Mouse (Mus musculus): ENCODE data around the gene Snapc3.
"Not testable (repeated sequence)": the region's sequence is repeated elsewhere in the genome, so short reads cannot be mapped to it uniquely, and the experiment has no call there.

Snapc3 gene

DNA sequence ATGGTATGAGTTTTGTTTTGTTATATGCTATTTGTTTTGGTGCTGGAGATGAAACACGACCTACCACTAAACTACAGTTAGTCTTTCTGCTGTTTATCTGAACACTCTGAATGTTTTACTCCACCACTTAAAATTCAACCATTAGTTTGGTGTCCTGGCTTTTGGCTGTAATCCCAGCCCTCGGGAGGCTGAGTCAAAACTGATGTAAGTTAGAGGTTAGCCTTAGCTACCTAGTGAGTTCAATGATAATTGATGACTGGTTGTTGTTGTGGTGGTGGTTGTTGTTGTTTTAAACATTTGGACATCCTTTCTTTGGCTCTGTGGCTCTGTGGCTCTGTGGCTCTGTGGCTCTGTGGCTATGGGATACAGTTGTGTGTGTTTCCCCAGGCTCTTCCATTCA lies 1.3 kb downstream of the Snapc3 start:
- no peak for DNase-seq

DNA sequence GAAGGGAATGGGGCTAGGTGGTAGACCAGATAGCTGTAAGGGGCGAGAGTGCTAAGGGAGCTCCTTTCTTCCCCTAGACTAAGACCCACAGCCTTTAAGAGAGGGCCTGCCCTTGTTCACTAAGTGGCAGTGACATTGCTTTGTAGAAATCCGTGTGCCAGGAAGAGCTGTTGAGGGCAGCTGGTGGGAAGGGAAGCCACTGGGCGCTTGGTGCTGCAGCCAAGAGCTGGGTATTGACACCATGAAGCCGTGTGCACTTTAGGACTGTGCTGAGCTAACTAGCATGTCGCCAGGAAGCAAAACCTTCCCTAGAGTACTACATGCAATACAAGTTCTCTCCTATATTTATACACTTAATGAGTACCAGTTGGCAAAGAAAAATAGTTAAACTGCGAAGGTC lies 6.1 kb downstream of the Snapc3 start:
- DNase-seq, result no peak

DNA sequence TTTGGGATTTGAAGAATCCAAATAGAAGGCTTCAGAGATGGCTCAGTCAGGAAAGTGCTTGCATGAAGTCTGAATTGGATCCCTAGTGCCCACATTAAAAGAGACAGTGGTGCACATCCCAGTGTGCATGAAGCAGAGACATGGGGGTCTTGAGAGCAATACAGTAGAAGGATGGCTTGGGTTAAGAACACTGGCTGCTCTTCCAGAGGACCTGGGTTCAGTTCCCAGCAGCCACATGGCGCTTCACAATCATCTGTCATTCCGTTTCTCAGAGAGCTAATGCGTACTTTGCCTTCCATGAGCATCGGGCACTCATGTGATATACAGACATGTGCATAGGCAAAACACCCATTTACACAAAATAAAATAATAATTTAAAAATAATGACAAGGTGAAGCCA lies 7.6 kb downstream of the Snapc3 start:
- DNase-seq, result no peak

DNA sequence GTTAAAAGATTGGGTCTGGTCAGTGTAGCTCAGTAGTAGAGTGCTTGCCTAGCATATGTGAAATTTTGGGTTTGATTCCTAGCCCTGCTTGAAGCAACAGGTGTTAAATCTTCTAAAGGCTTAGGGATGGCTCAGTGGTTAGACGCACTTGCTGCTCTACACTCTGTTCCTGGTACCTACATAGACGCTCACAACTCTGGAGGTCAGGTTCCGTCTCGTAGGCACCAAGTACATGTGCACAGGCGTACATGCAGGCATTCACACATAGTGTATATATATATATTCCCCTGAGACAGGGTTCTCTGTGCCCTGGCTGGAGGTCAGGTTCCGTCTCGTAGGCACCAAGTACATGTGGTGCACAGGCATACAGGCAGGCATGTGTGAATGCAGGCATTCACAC lies 9.6 kb downstream of the Snapc3 start:
- DNase-seq, result no peak

DNA sequence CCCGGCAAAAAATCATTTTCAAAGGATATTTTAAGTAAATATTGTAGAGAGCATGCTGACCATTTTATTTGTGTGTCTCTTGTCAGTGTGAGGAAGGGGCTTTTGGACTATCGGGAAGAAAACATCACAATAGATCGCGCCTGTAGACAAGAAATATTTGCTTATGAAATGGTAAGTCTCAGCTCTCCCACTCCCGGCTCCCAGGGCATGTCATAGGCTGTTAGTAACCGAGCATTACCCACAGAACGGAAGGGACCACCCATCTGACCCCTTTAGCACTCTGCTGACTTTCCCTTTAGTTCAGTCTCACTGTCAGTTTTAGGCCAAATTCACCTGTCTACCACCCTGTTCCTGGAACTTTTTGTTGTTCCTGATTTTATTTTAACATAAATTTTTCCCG lies 10.2 kb downstream of the Snapc3 start:
- no peak for DNase-seq

DNA sequence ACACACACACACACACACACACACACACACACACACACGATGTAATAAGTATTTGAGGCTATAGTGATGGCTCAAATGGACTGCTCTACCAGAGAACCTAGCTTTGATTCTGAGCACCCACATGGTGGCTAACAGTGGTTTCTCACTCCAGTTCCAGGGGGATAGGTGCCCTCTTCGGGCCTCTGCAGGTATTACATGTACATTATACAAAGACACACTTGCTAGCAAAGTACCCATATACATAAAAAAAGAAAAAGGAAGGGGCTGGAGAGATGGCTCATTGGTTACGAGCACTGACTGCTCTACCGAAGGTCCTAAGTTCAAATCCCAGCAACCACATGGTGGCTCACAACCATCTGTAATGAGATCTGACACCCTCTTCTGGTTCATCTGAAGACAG lies 11.3 kb downstream of the Snapc3 start:
- no peak for DNase-seq

DNA sequence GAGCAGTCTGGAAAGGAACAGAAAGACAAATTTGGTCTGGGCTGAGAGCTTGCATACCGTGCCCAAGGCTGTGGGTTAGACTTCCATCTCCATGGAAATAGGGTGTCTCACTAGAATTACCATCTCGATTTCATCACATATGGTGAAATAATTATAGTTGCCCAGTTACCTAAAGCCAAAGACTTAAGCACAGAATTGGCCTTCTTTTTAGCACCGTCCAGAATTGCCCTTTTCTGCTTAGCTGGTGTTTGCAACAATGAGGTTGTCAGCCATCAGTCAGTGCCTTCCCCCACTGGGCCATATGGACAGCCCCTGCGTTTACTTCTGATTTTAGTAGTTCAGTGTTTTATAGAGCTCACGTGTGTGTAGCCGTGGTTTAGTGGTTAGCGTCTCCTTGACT lies 14.4 kb downstream of the Snapc3 start:
- DNase-seq, result no peak

DNA sequence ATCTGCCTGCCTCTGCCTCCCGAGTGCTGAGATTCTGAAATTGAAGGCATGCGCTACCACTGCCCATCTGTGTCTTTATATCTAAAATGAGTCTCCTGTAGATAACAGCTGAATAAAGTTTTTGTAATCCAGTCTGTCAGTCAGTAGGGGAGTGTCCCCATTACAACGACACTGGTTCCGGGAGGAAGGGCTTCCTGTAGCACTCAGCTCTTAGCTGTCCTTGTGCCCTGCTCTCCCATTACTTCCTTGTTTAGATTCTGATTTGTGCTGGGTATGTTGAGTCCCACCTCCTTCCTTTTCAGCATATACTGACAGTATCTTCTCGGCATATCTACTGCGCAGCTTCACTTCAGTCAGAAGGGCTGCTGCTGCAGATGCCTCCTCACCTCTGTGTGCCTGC lies 15.4 kb downstream of the Snapc3 start:
- DNase-seq, result no peak

DNA sequence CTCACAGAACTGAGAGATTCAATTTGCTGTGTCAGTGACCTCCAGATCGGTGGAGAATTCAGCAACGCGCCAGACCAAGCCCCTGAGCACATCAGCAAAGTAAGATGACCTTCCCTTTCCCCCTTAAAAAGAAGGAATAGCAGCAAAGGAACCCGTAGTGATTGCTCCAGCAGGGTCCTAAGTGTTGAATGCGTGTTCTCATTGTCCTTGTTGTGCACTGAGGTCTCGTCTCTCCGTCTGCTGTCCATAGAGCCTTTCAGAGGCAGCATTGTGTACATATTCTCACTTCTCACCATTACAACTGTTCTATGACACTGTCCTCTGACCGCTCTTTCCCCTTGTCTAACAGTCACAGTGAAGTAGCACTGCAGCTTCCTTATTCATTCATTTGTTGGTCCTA lies 18.9 kb downstream of the Snapc3 start:
- DNase-seq, result no peak

DNA sequence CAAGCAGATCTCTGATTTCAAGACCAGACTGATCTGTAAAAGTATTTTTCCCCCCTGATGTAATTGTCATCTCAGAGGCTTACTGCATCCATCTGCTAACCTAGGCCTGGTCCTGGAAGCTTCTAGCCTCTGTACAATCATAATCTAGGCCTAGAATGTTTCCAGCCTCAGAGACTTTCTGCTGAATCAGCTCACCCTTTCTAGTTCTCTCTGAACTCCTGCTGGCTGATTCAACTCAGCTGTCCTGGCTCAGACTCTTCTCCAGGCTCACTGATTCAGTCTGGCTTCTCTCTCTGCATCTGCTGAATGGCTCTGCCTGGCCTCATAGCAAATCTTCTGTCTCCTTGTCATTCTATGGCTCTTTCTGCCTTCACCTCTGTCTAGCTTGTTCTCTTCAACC lies 20.6 kb downstream of the Snapc3 start:
- DNase-seq, result no peak

DNA sequence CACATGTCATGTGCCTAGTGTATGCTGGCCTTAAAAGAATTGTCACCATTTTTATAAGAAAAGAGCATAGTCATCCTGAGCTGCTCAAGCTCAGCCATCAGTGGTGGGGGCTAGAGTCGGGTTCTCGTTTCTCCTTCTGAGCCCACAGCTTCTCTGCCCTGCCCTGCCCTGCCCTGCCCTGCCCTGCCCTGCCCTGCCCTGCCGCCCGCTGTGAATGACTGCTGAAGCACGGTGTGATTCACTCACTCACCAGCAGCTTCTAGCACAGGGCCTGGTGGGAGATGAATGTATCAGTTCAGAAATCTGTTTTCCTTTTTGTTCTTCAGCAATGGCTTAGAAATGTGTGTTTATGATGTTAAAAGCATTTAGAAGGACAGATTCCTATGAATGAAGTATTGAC lies 21.5 kb downstream of the Snapc3 start:
- no peak for DNase-seq

DNA sequence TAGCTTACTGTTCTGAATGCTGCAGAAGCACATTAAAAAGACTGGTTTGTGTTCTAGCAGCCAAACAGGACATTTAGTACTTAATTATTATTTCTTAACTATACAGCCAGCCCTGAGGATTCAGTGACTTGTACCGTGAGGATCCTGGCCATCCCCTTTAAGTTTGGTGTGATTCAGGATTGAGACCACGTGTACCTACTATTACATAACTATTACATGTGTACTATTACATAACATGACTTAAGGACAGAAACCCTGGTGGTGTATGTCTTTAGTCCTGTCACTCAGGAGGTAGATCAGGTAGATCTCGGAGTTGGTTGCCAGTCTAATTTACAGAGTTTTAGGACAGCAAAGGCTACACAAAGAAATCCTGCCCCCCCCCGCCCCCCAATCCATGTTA lies 23.5 kb downstream of the Snapc3 start:
- DNase-seq, result no peak

DNA sequence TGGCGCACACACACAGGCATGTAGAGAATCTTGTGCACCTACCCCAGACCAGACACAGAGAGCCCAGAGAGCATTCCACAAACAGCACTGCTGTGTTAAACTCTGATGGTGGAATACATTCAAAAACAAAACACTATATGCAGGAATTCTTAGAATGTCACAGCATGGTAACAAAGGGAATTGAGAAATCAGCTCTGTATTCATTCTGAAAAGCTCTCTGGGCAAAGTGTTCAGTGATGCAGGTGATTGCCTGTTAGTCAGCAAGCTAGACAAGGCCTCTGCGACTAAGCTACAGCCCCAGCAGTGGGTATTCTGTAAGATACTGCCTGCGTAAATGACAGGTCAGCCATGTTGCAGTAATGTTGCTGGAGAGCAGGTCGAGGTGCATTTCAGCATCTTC lies 33.3 kb downstream of the Snapc3 start:
- DNase-seq, result no peak

DNA sequence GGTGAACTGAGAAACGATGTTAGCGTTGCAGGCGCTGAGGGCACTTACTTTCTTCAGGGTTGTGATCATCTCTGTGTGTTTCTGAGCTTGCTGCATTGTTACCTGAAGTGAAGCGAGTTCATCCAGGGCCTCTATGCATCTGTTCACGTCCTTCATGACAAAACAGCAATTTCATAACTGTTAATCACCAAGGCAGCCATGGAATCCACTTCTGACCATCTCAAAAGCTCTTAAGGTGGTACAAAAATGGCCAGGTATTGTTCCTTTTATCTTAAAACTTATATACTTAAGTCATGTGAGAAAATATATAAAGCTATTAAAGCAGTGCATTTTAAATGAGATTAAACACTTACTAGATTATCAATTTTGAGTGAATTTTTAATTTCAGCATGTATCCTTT lies 42.6 kb downstream of the Snapc3 start:
- no peak for DNase-seq

DNA sequence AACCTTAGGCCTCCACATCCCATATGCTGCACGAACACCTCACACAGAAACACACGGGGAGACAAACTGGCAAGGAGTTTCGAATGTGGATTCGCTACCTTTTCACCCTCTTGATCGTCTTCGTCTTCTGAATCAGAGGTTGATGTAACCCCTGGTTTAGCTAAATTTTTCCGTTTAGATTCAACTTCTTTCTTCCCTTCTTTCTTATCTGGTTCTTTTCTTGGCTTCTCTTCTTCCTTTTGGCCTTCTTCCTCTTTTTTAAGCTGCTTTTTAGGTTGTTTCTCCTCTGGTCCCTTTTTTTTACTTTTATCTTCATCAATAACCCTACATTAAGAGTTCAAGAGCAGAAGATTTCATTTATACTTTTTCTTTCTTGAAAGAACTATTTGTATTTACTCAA lies 47.3 kb downstream of the Snapc3 start:
- DNase-seq, result no peak

DNA sequence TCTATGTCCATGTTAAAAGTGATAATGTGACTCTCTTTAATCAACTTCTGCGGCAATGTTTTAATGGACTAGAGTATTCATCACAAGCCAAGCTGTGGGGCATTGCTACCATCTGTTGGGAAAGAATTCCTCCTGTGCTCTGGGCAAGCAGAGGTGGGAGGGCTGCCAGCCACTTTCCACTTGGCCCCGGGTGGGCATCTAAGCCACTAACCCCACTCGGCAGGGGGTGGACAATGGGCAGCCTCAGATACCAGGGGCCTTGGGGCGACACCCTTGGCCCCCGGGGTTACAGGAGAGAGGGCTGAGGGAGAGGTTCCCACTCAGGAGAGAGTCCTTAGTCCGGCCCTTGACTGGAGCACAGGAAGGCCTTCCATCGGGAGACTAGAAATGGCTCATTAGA lies 50.1 kb downstream of the Snapc3 start:
- DNase-seq, result no peak

DNA sequence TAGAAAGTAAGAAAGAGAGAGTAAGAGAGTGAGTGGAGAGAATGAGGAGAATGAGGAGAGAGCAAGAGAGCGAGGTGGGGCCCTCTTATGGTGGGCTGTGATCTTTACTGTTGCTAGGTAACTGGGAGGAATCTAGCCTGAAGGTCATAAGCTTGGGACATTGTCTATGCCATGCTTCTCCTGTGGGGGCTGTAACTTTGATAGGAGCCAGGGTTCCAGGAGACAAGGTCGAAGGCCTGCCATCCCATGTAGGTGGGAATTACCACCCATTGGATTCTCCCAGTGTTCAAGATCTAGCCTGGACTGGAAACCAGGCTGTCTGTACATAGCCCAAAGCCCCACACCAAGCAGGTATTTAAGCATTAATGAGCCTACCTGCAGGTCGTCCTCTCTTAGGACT lies 50.7 kb downstream of the Snapc3 start:
- DNase-seq, result no peak

DNA sequence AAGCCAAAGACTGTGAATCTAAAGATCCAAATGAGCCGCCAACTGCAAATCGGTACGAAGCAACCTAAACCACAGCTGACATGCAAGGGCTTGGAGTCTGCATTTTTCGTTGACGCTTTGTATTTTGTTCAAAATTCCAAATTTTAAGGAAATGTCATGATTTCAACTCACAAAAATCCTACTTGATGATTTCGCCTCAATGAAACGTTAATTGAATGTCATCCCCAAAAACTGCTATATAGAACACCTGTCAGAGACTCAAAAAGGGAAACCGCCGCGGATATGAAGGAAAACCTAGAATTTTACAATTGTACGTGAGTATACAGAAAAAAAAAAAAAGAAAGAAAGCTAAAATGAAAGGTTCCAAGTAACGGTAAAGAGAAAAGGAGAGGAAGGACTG lies 67.7 kb downstream of the Snapc3 start:
- no peak for DNase-seq

DNA sequence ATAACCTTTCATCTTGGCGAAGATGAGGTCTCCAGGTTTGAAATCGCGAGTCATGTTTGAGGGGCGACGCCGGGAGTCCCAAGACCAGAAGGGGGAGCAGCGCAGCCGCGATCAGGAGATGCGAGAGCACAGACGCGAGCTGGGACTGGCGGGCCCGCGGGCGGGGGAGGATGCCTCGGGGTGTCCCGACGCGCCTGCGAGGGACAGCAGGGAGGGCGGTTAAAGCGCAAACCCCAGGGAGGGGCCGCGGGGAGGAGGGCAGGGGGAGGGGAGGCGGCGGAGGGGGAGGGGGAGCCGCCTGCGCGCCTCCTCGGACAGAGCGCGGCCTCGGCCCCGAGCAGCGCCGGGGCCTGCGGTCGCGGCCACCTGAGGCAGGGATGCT lies 68.2 kb downstream of the Snapc3 start:
- peak; percentile 92 for DNase-seq

DNA sequence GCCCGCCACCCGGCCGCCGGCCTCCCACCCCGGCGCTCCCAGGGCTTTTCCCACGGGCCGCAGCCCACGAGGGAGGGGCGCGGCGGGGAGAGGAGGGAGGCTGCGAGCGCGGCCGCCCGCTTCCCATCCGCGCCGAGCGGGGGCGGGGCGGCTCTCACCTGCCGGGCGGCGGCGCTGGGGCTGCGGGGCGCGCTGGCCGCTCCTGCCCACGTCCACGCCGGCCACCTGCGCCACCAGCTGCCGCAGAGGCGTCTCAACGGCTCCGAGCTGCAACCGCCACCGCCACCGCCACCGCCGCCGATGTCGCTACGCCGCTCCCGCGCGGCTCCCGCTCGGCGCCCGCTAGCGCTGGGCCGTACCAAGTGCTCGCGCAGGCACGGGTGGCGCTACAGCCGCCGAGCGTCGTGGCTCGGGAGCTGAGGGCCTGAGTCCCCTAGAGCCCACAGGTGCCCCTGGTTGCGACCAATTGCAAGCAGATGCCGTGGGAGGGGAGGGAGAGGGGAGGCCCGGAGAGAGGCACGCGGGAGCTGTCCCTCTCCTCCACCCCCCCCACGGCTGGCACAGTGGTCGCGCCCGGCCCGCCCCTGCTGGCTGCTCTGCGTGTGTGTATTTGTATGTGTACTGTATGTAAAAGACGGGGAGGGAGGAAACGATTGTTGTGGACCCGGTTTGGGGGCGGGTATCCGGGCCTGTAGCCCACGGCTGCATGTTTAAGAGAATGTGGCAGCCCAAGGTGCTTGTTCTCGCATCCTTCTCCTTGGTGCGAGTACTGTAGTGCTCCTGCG lies 68.8 kb downstream of the Snapc3 start, which contains the start of gene Psip1:
TSS of gene Psip1 (minus strand) at position 343 of the 785 bp plus-strand sequence.
- DNase-seq, result peak; percentile 89

DNA sequence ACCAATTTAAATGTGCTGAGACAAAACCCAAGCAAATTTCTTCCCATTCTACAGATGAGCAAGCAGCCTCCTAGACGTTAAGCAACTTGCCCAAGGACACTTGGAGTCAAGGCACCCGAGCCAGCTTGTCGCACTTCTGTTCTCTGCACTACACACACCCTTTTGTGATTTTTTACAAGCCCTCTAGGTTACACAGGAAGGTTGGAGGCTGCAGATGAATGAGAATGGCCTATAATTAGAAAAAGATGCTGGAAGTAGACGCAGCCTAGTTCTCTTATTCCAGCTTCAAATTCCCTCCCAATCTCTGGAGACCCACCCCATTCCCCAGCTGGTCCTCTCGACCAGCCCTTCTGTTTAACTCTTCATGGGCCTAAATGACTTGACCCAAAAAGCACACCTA lies 71.6 kb downstream of the Snapc3 start:
- no peak for DNase-seq

DNA sequence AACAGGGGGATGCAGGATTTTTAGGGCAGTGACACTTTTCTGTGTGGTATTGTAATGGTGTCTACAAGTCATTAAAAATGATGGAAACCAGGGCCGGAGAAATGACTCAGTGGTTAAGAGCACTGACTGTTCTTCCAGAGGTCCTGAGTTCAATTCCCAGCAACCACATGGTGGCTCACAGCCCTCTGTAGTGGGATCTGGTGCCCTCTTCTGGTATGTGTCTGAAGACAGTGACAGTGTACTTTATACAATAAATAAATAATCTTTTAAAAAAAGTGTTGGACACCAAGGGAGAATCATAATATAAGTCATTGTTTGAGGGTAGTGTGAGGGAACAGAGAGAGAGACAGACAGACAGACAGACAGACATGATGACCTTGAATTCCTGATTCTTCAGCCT lies 75.6 kb downstream of the Snapc3 start:
- DNase-seq, result no peak

DNA sequence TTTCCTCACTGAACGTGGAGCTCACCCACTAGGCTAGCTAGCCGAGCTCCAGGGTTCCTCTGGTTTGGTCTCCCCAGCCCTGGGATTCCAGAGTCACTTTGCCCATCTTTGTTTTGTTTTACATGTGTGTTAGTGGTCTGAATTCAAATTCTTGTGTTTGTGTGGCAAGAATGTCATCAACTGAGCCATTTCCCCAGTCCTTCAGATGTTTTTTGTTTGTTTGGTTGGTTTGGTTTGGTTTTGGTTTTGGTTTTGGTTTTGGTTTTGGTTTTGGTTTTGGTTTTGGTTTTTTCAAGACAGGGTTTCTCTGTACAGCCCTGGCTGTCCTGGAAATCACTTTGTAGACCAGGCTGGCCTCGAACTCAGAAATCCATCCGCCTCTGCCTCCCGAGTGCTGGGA lies 79.5 kb downstream of the Snapc3 start:
- DNase-seq, result not testable (repeated sequence)

DNA sequence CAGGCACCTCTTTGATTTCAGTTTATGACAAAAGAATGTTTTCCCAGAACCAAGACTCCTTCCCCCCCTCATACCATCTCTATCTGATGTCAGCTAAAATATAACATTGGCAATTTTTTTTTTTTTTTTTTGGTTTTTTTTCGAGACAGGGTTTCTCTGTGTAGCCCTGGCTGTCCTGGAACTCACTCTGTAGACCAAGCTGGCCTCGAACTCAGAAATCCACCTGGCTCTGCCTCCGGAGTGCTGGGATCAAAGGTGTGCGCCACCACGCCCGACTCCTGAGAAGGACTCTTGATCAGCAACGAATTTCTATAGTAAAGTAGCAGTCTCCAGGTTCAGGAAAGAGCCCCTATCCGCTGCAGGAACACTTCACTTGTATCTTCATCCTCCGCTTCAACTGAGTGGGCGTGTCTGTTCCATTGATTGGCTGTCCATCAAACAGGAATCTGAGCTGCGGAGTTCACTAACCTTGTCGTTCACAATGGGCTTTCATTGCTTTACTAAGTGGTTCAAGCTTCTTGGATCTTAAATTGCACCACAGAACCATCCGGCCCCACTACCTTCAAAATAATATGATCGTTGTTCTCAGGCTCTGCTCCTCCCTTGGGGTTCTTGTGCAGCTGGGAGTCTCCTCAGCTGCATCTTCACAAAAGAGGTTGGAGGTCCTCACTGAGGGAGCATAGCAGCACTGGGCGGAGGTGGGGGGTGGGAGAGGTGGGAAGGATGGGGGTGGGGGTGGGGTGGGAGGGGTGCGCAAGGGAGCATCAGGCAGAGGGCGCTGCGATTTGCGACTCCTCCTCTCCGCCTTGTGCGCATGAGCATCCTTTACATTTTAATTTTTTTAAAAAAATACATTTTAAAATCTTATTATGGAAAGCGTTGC lies 82.9 kb downstream of the Snapc3 start:
- peak; percentile 24 for DNase-seq

Measured in right cerebral cortex, adult 18-20 months (tissue).